Mouse (Mus musculus) gastrocnemius, postnatal 4 days (tissue): ENCODE results near the gene Btbd9. TPM values are rescaled to one million over a fixed set of nuclear protein-coding genes. Genes with fewer than 3 reads are reported as not detected.
A peak's percentile ranks its signal among the peaks of the same experiment; 100 is the strongest.
"Not testable (repeated sequence)": the region's sequence is repeated elsewhere in the genome, so short reads cannot be mapped to it uniquely, and the experiment has no call there.

ENCODE experiments used
- DNase-seq, 2 experiments: peaks; one replicate each; pipeline ENCODE4 v3.0.0; 2021 to 2022; ENCODE audit warnings: low spot score in 2 of 2, mixed read lengths in 2 of 2
- long read RNA-seq, 2 experiments: library from polyadenylated mRNA; stranded (forward); transcript quantifications; one replicate each; pipeline ENCODE4 v2.0.0; 2021
- total RNA-seq, 2 experiments: library from RNA; stranded (reverse); gene quantifications; 2 replicates each; pipeline ENCODE4 v1.2.3; 2021

The Btbd9 gene
- 10 to 100 TPM; 24.1 to 32.6 TPM for total RNA-seq
- long read RNA-seq, experiment 1, full-length matches to known transcripts, result 8 of 15 reads
- long read RNA-seq, experiment 1, partial matches to known transcripts, result 1 of 15 reads
- long read RNA-seq, experiment 1, other reads (novel, unspliced or antisense), result 6 of 15 reads
- long read RNA-seq, experiment 2, full-length matches to known transcripts, result 16 of 30 reads
- long read RNA-seq, experiment 2, partial matches to known transcripts, result 0 of 30 reads
- long read RNA-seq, experiment 2, other reads (novel, unspliced or antisense), result 14 of 30 reads

GRCm38 (mm10) chr17:30575941-30576773 lies at the start of gene Btbd9:
TSS of gene Btbd9 (minus strand) at chr17:30576488.
- DNase-seq, result peak; percentile 86 to 94

GRCm38 (mm10) chr17:30624132-30624531 lies 47.8 kb upstream of the Btbd9 start, which contains the start of gene Dnah8:
TSS of gene Dnah8 (plus strand) at chr17:30624354.
- DNase-seq, result not testable (repeated sequence)

- DNase-seq, result no peak
These were observed 46.9 kb upstream of the Btbd9 start for GRCm38 (mm10) chr17:30623200-30623599.

- no peak for DNase-seq
These were observed 45.2 kb upstream of the Btbd9 start for GRCm38 (mm10) chr17:30621450-30621849.

- DNase-seq, result no peak
These were observed 44.3 kb upstream of the Btbd9 start for GRCm38 (mm10) chr17:30620548-30620947.

GRCm38 (mm10) chr17:30619153-30619552 lies 42.9 kb upstream of the Btbd9 start:
- DNase-seq, result no peak

GRCm38 (mm10) chr17:30618136-30618891 lies 42.0 kb upstream of the Btbd9 start:
- DNase-seq, result no peak

- DNase-seq, result no peak
These were observed 39.9 kb upstream of the Btbd9 start for GRCm38 (mm10) chr17:30616203-30616602.

- no peak for DNase-seq
These were observed 37.1 kb upstream of the Btbd9 start for GRCm38 (mm10) chr17:30613350-30613749.

GRCm38 (mm10) chr17:30612075-30612859 lies 36.0 kb upstream of the Btbd9 start:
- DNase-seq, result peak; percentile 100

GRCm38 (mm10) chr17:30611221-30612074 lies 35.2 kb upstream of the Btbd9 start:
- no peak for DNase-seq

- no peak for DNase-seq
These were observed 34.5 kb upstream of the Btbd9 start for GRCm38 (mm10) chr17:30610739-30611138.

- no peak for DNase-seq
These were observed 33.7 kb upstream of the Btbd9 start for GRCm38 (mm10) chr17:30609980-30610307.

GRCm38 (mm10) chr17:30609305-30609979 lies 33.2 kb upstream of the Btbd9 start:
- no peak for DNase-seq

- DNase-seq, result no peak
These were observed 31.7 kb upstream of the Btbd9 start for GRCm38 (mm10) chr17:30607909-30608495.

GRCm38 (mm10) chr17:30607330-30607729 lies 31.0 kb upstream of the Btbd9 start:
- DNase-seq, result no peak

- DNase-seq, result no peak
These were observed 30.4 kb upstream of the Btbd9 start for GRCm38 (mm10) chr17:30606634-30607081.

- DNase-seq, result no peak
These were observed 29.9 kb upstream of the Btbd9 start for GRCm38 (mm10) chr17:30606206-30606605.

GRCm38 (mm10) chr17:30605001-30605400 lies 28.7 kb upstream of the Btbd9 start:
- DNase-seq, result no peak
